ENCODE assay signal across 12 mouse cellular contexts in genomic region chr1:106710202-106710601, GRCm38 (mm10). TPM values are rescaled to one million over a fixed set of nuclear protein-coding genes. Genes with fewer than 3 reads are reported as not detected.
DNase-seq lines count a peak whose midpoint lies in the region; ATAC-seq and TF ChIP-seq lines count a peak whose summit lies in the region.
"Had no signal": no experiment of that assay in that cellular context is flagged by ENCODE, and none has a peak within 500 bp of the region (broad histone marks: within the 10 kb centered on the region; RNA-seq: fewer than 3 reads in every experiment).

No protein-coding gene starts in this region.

- no peaks in the 10 kb centered on the region for H3K9me3 ChIP-seq in kidney, postnatal 0 days (replicated peaks; ENCODE audit: low read length)
- no peaks in the 10 kb centered on the region for H3K9me3 ChIP-seq in CH12.LX (replicated peaks; ENCODE audit: low read length)
- no peaks in the 10 kb centered on the region for H3K9me3 ChIP-seq in limb, embryonic 14.5 days (ENCODE audit: control insufficient read depth, low read length)
- H3K9me3 ChIP-seq: liver, embryonic 15.5 days had no signal

- DNase-seq in gastrocnemius, adult 2 months: no peak
- DNase-seq in gastrocnemius, postnatal 36 days: no peak
- no peak for DNase-seq in kidney, postnatal 0 days (ENCODE audit: low spot score)
- no peak for DNase-seq in kidney, postnatal 14 days
- no peak for DNase-seq in CH12.LX (ENCODE audit: extremely low read depth)
- no peak for DNase-seq in limb, embryonic 14.5 days (ENCODE audit: low spot score)
- no peak for DNase-seq in left cerebral cortex, adult 2 months (ENCODE audit: extremely low spot score in 1 of 2, low spot score in 2 of 2)
- DNase-seq in cerebellum, postnatal 36 days: no peak
- DNase-seq: adrenal gland, postnatal 14 days; heart, adult 18-20 months; kidney, adult 11 months had no signal

- TF ChIP-seq EP300 in CH12.LX (IDR thresholded peaks at IDR 0.05; ENCODE audit: low read length): no peak

- in situ Hi-C loops in CH12.LX (cut with MboI; ENCODE audit: low pct_ligation_motif_present, low pct_unique_long_range_greater_than_20kb, low sequenced_read_pairs): loop anchor here (5.0 to 25.0 kb wide), 4 partner anchors 88 to 648 kb away; no protein-coding TSS in a partner anchor

- H3K4me2 ChIP-seq in kidney, postnatal 0 days (ENCODE audit: low read length): 0 out of 2 replicates have a peak overlapping the region, but pooled peaks have one; percentile 23
- peak overlapping the region; percentile 69; the same call in 1 of the 2 replicates for H3K4me2 ChIP-seq in CH12.LX (ENCODE audit: insufficient read depth, low read depth, poor library complexity, severe bottlenecking)
- H3K4me2 ChIP-seq in limb, embryonic 14.5 days (replicated peaks; ENCODE audit: low read depth, low read length, severe bottlenecking): peak overlapping the region; percentile 20
- H3K4me2 ChIP-seq: liver, embryonic 15.5 days had no signal

- H3K27ac ChIP-seq in gastrocnemius, adult 2 months: peak overlapping the region; percentile 20; the same call in 1 of the 2 replicates
- no peak overlapping the region for H3K27ac ChIP-seq in kidney, postnatal 0 days
- H3K27ac ChIP-seq in CH12.LX (ENCODE audit: insufficient read depth, low read depth): no peak overlapping the region
- no peak overlapping the region for H3K27ac ChIP-seq in limb, embryonic 14.5 days (replicated peaks; ENCODE audit: low read depth, low read length)
- no peak overlapping the region for H3K27ac ChIP-seq in left cerebral cortex, adult 2 months
- H3K27ac ChIP-seq: liver, embryonic 15.5 days had no signal

- peaks cover 29% of the 10 kb centered on the region for H3K4me1 ChIP-seq in kidney, postnatal 0 days (replicated peaks; ENCODE audit: insufficient read depth, low read length)
- H3K4me1 ChIP-seq in CH12.LX (ENCODE audit: control insufficient read depth in 1 of 2, insufficient read depth in 2 of 2): peaks cover 10 to 66% of the 10 kb centered on the region in 2 experiments
- peaks cover 13% of the 10 kb centered on the region for H3K4me1 ChIP-seq in limb, embryonic 14.5 days (ENCODE audit: control insufficient read depth, insufficient read depth, low read length)

- no peak for TF ChIP-seq CTCF in gastrocnemius, adult 2 months (IDR thresholded peaks at IDR 0.05)
- no peak for TF ChIP-seq CTCF in kidney, postnatal 0 days (IDR thresholded peaks at IDR 0.05; ENCODE audit: low read depth)
- no peak for TF ChIP-seq CTCF in CH12.LX (conservative IDR thresholded peaks at IDR 0.05 in 1 of 2, IDR thresholded peaks at IDR 0.05 in 1 of 2; ENCODE audit: low read depth in 2 of 2, low read length in 2 of 2)
- no peak for TF ChIP-seq CTCF in left cerebral cortex, adult 2 months (IDR thresholded peaks at IDR 0.05)

- H3K79me2 ChIP-seq in CH12.LX (replicated peaks; ENCODE audit: control insufficient read depth, extremely low read depth, insufficient read depth, poor library complexity, severe bottlenecking): peaks cover 57% of the 10 kb centered on the region

- no peak overlapping the region for H3K4me3 ChIP-seq in gastrocnemius, adult 2 months
- H3K4me3 ChIP-seq in kidney, postnatal 0 days (replicated peaks; ENCODE audit: low read depth, low read length): no peak overlapping the region
- H3K4me3 ChIP-seq in CH12.LX (replicated peaks in 1 of 3; ENCODE audit: low read depth in 2 of 3, low read length in 2 of 3, poor library complexity in 1 of 3): peak overlapping the region in 2 of 3 experiments; percentile 19 to 57
- H3K4me3 ChIP-seq in limb, embryonic 14.5 days (replicated peaks; ENCODE audit: low read length): peak overlapping the region; percentile 12
- no peak overlapping the region for H3K4me3 ChIP-seq in left cerebral cortex, adult 2 months
- H3K4me3 ChIP-seq: liver, embryonic 15.5 days had no signal

- H3K27me3 ChIP-seq in kidney, postnatal 0 days (ENCODE audit: insufficient read depth, low read length): no peaks in the 10 kb centered on the region
- H3K27me3 ChIP-seq in CH12.LX (replicated peaks): no peaks in the 10 kb centered on the region
- H3K27me3 ChIP-seq in limb, embryonic 14.5 days (ENCODE audit: control insufficient read depth, insufficient read depth, low read length): no peaks in the 10 kb centered on the region

- 49% methylated on average over 7 of the region's 7 CpGs for WGBS in kidney, postnatal 0 days
- WGBS in limb, embryonic 14.5 days: 83% methylated on average over 7 of the region's 7 CpGs

- H3K9ac ChIP-seq in kidney, postnatal 0 days (ENCODE audit: low read depth, low read length): no peak overlapping the region
- peak overlapping the region; percentile 66 for H3K9ac ChIP-seq in CH12.LX (ENCODE audit: insufficient read depth, low read depth)
- no peak overlapping the region for H3K9ac ChIP-seq in limb, embryonic 14.5 days (ENCODE audit: low read depth, low read length, severe bottlenecking)
- H3K9ac ChIP-seq: liver, embryonic 15.5 days had no signal

- no peaks in the 10 kb centered on the region for H3K36me3 ChIP-seq in kidney, postnatal 0 days (ENCODE audit: insufficient read depth, low read length)
- peaks cover 0 to 2% of the 10 kb centered on the region in 2 experiments for H3K36me3 ChIP-seq in CH12.LX (replicated peaks in 1 of 2; ENCODE audit: control insufficient read depth in 1 of 2, insufficient read depth in 1 of 2, low read length in 1 of 2)
- no peaks in the 10 kb centered on the region for H3K36me3 ChIP-seq in limb, embryonic 14.5 days (ENCODE audit: control insufficient read depth, insufficient read depth, low read length)
- H3K36me3 ChIP-seq: liver, embryonic 15.5 days had no signal

- TF ChIP-seq POLR2A in CH12.LX (IDR thresholded peaks at IDR 0.05; ENCODE audit: low read depth, low read length): no peak
- no peak for TF ChIP-seq POLR2A in limb, embryonic 14.5 days (IDR thresholded peaks at IDR 0.05; ENCODE audit: borderline replicate concordance, extremely low read depth, insufficient read depth, insufficient read length)

- dilution Hi-C loops in CH12.LX (cut with MboI; ENCODE audit: extremely low pct_ligation_motif_present, extremely low pct_unique_long_range_greater_than_20kb, low sequenced_read_pairs): loop anchor here (25.0 kb wide), 1 partner anchor 173 kb away; no protein-coding TSS in a partner anchor

- TF ChIP-seq RAD21 in CH12.LX (IDR thresholded peaks at IDR 0.05; ENCODE audit: low read depth, low read length): no peak

- ATAC-seq in kidney, postnatal 0 days (replicated peaks; ENCODE audit: low FRiP score, low read depth): no peak
- ATAC-seq in limb, embryonic 14.5 days (ENCODE audit: low FRiP score, low read depth): no peak

- intact Hi-C loops in gastrocnemius, adult 2 months (cut with DNase I): loop anchor here (5.0 kb wide), 1 partner anchor 78 kb away; no protein-coding TSS in a partner anchor
- intact Hi-C loops in gastrocnemius, postnatal 36 days (cut with DNase I): loop anchor here (5.0 kb wide), 1 partner anchor 78 kb away; no protein-coding TSS in a partner anchor
- intact Hi-C loops in left cerebral cortex, adult 2 months (cut with DNase I): loop anchor here (5.0 to 10.0 kb wide), 3 partner anchors 103 to 645 kb away; partner anchors contain the start of gene Phlpp1

TF ChIP-seq in CH12.LX, 34 proteins besides CTCF, POLR2A, EP300 and RAD21:
- TF ChIP-seq TCF12 (IDR thresholded peaks at IDR 0.05; ENCODE audit: low read depth, low read length) (no peak), MXI1 (IDR thresholded peaks at IDR 0.05; ENCODE audit: low read depth, low read length) (peak; percentile 77; the same call in 1 of the 2 replicates), GABPA (IDR thresholded peaks at IDR 0.05; ENCODE audit: insufficient replicate concordance, low read depth, low read length) (no peak), BHLHE40 (IDR thresholded peaks at IDR 0.05; ENCODE audit: low read depth, low read length) (no peak)

RNA-seq across cellular contexts. Expression of gene Bcl2, which starts 3.9 kb away (rescaled TPM):
- total RNA-seq in gastrocnemius, adult 2 months (2021): 1 to 10 TPM; 1.6 to 2.1 TPM
- total RNA-seq in gastrocnemius, postnatal 36 days (2021): 1 to 10 TPM; 1.5 to 1.7 TPM
- polyA plus RNA-seq in kidney, postnatal 0 days (2015; fragmentation: Nextera tagmentation; extraction: Ambion mirVana): 11.7 and 13.4 TPM in 2 replicates
- total RNA-seq in CH12.LX (2012; rRNA removed) (7.6 and 13.6 TPM in 2 replicates), CH12.LX (2014; rRNA removed) (8.7 and 9.6 TPM in 2 replicates)
- 4.5 and 4.7 TPM in 2 replicates for polyA plus RNA-seq in CH12.LX (2012; ENCODE audit: insufficient read length, low read depth)
- 8.0 TPM in 2 replicates for polyA plus RNA-seq in limb, embryonic 14.5 days (2012; rRNA removed)
- polyA plus RNA-seq in limb, embryonic 14.5 days (2014; fragmentation: Nextera tagmentation; extraction: Ambion mirVana): 15.7 and 20.1 TPM in 2 replicates
- total RNA-seq in left cerebral cortex, adult 2 months (2021): 10 to 100 TPM; 14.5 to 17.5 TPM

RNA-seq across cellular contexts. Expression of gene Kdsr, which starts 49.3 kb away (rescaled TPM):
- total RNA-seq in gastrocnemius, adult 2 months (2021): 1 to 10 TPM; 3.9 to 4.4 TPM
- total RNA-seq in gastrocnemius, postnatal 36 days (2021): 1 to 10 TPM; 3.1 to 4.7 TPM
- 13.1 and 13.2 TPM in 2 replicates for polyA plus RNA-seq in kidney, postnatal 0 days (2015; fragmentation: Nextera tagmentation; extraction: Ambion mirVana)
- total RNA-seq in CH12.LX (2012; rRNA removed): 4.7 and 6.4 TPM in 2 replicates
- total RNA-seq in CH12.LX (2014; rRNA removed): 3.3 and 3.8 TPM in 2 replicates
- polyA plus RNA-seq in CH12.LX (2012; ENCODE audit: insufficient read length, low read depth): 6.3 and 8.5 TPM in 2 replicates
- 7.2 and 7.9 TPM in 2 replicates for polyA plus RNA-seq in limb, embryonic 14.5 days (2012; rRNA removed)
- polyA plus RNA-seq in limb, embryonic 14.5 days (2014; fragmentation: Nextera tagmentation; extraction: Ambion mirVana): 16.2 and 17.4 TPM in 2 replicates
- total RNA-seq in left cerebral cortex, adult 2 months (2021): 10 to 100 TPM; 26.4 to 28.3 TPM

Comparison
In these comparisons a context has a peak if more than half of its experiments do, and no peak if none do; other contexts are left out.
1. H3K4me3 ChIP-seq: peak in CH12.LX (2 of 3) and limb, embryonic 14.5 days (single experiment); none in gastrocnemius, adult 2 months (single experiment), kidney, postnatal 0 days (single experiment) and left cerebral cortex, adult 2 months (single experiment).
2. Peak in every context shown above with its lines, with median percentiles within 50 percentile points of each other: H3K4me2 ChIP-seq.